Mouse (Mus musculus) liver, embryonic 14.5 days (tissue): ENCODE measurements at regions not wholly inside any gene's neighbourhood (a gene's known extent, or its start where the extent isn't known, plus 50 kb on each side); places are given as distances from the start of the nearest gene placed in this dataset.

Experiments used
- CTCF ChIP-seq: IDR thresholded peaks from 2 replicates; pipeline ENCODE4 v1.5.1; 2016; ENCODE audit warnings: antibody characterized with exemption, low read depth, control low read depth
- EP300 ChIP-seq: IDR thresholded peaks from 2 replicates; pipeline ENCODE4 v1.6.1; 2016; ENCODE audit warnings: antibody characterized with exemption, low read depth

- TF ChIP-seq CTCF (no peak), EP300 (no peak)
Measured at GRCm38 (mm10) chr4:80047956-80048355, 786.0 kb upstream of the Tyrp1 start.
